Mouse (Mus musculus) MEL (cell line): ENCODE data around the gene Gja5. TPM values are rescaled to one million over a fixed set of nuclear protein-coding genes. Genes with fewer than 3 reads are reported as not detected.
"Not testable (repeated sequence)": the region's sequence is repeated elsewhere in the genome, so short reads cannot be mapped to it uniquely, and the experiment has no call there.

ENCODE experiments used
- DNase-seq: peaks from one replicate; pipeline ENCODE4 v3.0.0; 2011; ENCODE audit warnings: low read depth, low spot score
- H3K27ac ChIP-seq: 2 replicates; pipeline ENCODE4 v1.5.1; 2012; ENCODE audit warnings: low read depth, mild to moderate bottlenecking, control low read depth, low read length, moderate library complexity; ENCODE audit not compliant: control insufficient read depth
- H3K27me3 ChIP-seq, 2 experiments: fragments of 150-350 bp in 1 of 2; sonication (generic) in 1 of 2; 2 replicates each; pipeline ENCODE4 v1.6.1; 2012; ENCODE audit warnings: low read length in 2 of 2, mild to moderate bottlenecking in 2 of 2, improper control_type of control experiment in 1 of 2, moderate library complexity in 1 of 2; ENCODE audit not compliant: insufficient read depth in 2 of 2, control insufficient read depth in 1 of 2
- H3K36me3 ChIP-seq, 2 experiments: 2 replicates each; pipeline ENCODE4 v1.6.1; 2012 to 2014; ENCODE audit warnings: low read length in 2 of 2, improper control_type of control experiment in 1 of 2, inconsistent platforms in 1 of 2, mild to moderate bottlenecking in 1 of 2; ENCODE audit not compliant: insufficient read depth in 2 of 2, control insufficient read depth in 1 of 2
- H3K4me1 ChIP-seq, 2 experiments: fragments of 150-350 bp in 1 of 2; sonication (generic) in 1 of 2; 2 replicates each; pipeline ENCODE4 v1.6.1; 2012; ENCODE audit warnings: low read length in 2 of 2, improper control_type of control experiment in 1 of 2, mild to moderate bottlenecking in 1 of 2; ENCODE audit not compliant: insufficient read depth in 2 of 2, control insufficient read depth in 1 of 2
- H3K4me3 ChIP-seq, 2 experiments: fragments of 150-350 bp in 1 of 2; sonication (generic) in 1 of 2; 2 replicates each; pipeline ENCODE4 v1.5.1; 2012; ENCODE audit warnings: low read depth in 2 of 2, low read length in 2 of 2, mild to moderate bottlenecking in 2 of 2, moderate library complexity in 2 of 2, control low read depth in 1 of 2, improper control_type of control experiment in 1 of 2; ENCODE audit not compliant: control insufficient read depth in 1 of 2, insufficient read depth in 1 of 2
- H3K79me2 ChIP-seq: 2 replicates; pipeline ENCODE4 v1.6.1; 2012; ENCODE audit warnings: mild to moderate bottlenecking, low read length, moderate library complexity; ENCODE audit not compliant: control insufficient read depth, poor library complexity, insufficient read depth
- H3K9ac ChIP-seq: 2 replicates; pipeline ENCODE4 v1.6.1; 2012; ENCODE audit warnings: low read depth, mild to moderate bottlenecking, control low read depth, low read length, moderate library complexity; ENCODE audit not compliant: control insufficient read depth, poor library complexity, severe bottlenecking
- H3K9me3 ChIP-seq: fragments of 150-350 bp; sonication (generic); replicated peaks from 2 replicates; pipeline ENCODE4 v1.6.1; 2012; ENCODE audit warnings: mild to moderate bottlenecking, low read length, improper control_type of control experiment, moderate library complexity; ENCODE audit not compliant: insufficient read depth
- BHLHE40 ChIP-seq: IDR thresholded peaks from 2 replicates; pipeline ENCODE4 v1.6.1; 2012; ENCODE audit warnings: low read depth, mild to moderate bottlenecking, inconsistent platforms, low read length, improper control_type of control experiment, borderline replicate concordance
- ELF1 ChIP-seq: IDR thresholded peaks from 2 replicates; pipeline ENCODE4 v1.6.1; 2014; ENCODE audit warnings: low read depth, mild to moderate bottlenecking, inconsistent platforms, low read length, improper control_type of control experiment, moderate library complexity
- EP300 ChIP-seq, 2 experiments: IDR thresholded peaks; 2 replicates each; pipeline ENCODE4 v1.6.1; 2011; ENCODE audit warnings: improper control_type of control experiment in 2 of 2, low read length in 2 of 2, low read depth in 1 of 2, mild to moderate bottlenecking in 1 of 2
- ETS1 ChIP-seq: IDR thresholded peaks from 2 replicates; pipeline ENCODE4 v1.6.1; 2012; ENCODE audit warnings: low read depth, mild to moderate bottlenecking, inconsistent platforms, low read length, improper control_type of control experiment, moderate library complexity
- HCFC1 ChIP-seq: IDR thresholded peaks from 2 replicates; pipeline ENCODE4 v1.6.1; 2012; ENCODE audit warnings: low read depth, mild to moderate bottlenecking, inconsistent platforms, low read length, improper control_type of control experiment, moderate library complexity
- MAX ChIP-seq: IDR thresholded peaks from 2 replicates; pipeline ENCODE4 v1.6.1; 2011; ENCODE audit warnings: low read length, improper control_type of control experiment
- MEF2A ChIP-seq: IDR thresholded peaks from 2 replicates; pipeline ENCODE4 v1.6.1; 2014; ENCODE audit warnings: low read depth, mild to moderate bottlenecking, inconsistent platforms, low read length, improper control_type of control experiment; ENCODE audit not compliant: poor library complexity, insufficient replicate concordance, severe bottlenecking; ENCODE audit errors: extremely low read depth
- MYB ChIP-seq: IDR thresholded peaks from 2 replicates; pipeline ENCODE4 v1.6.1; 2011; ENCODE audit warnings: mild to moderate bottlenecking, low read depth, low read length, improper control_type of control experiment
- NELFE ChIP-seq: IDR thresholded peaks from 2 replicates; pipeline ENCODE4 v1.6.1; 2011; ENCODE audit warnings: low read depth, low read length, improper control_type of control experiment
- RAD21 ChIP-seq: IDR thresholded peaks from 2 replicates; pipeline ENCODE4 v1.6.1; 2011; ENCODE audit warnings: mild to moderate bottlenecking, low read depth, low read length, improper control_type of control experiment
- TBP ChIP-seq: IDR thresholded peaks from 2 replicates; pipeline ENCODE4 v1.8.0; 2011; ENCODE audit warnings: low read depth, low read length, improper control_type of control experiment
- TCF12 ChIP-seq: IDR thresholded peaks from 2 replicates; pipeline ENCODE4 v1.6.1; 2014; ENCODE audit warnings: low read depth, mild to moderate bottlenecking, inconsistent platforms, low read length, improper control_type of control experiment, moderate library complexity
- UBTF ChIP-seq: IDR thresholded peaks from 2 replicates; pipeline ENCODE4 v1.6.1; 2012; ENCODE audit warnings: low read depth, mild to moderate bottlenecking, inconsistent platforms, low read length, improper control_type of control experiment, moderate library complexity, borderline replicate concordance; ENCODE audit not compliant: insufficient read depth
- USF1 ChIP-seq: IDR thresholded peaks from 2 replicates; pipeline ENCODE4 v1.6.1; 2014; ENCODE audit warnings: low read depth, mild to moderate bottlenecking, inconsistent platforms, low read length, improper control_type of control experiment, moderate library complexity
- ZC3H11A ChIP-seq: IDR thresholded peaks from 2 replicates; pipeline ENCODE4 v1.6.1; 2012; ENCODE audit warnings: low read depth, mild to moderate bottlenecking, inconsistent platforms, low read length, improper control_type of control experiment
- ZKSCAN1 ChIP-seq: IDR thresholded peaks from 2 replicates; pipeline ENCODE4 v1.6.1; 2012; ENCODE audit warnings: low read depth, mild to moderate bottlenecking, inconsistent platforms, low read length, improper control_type of control experiment, moderate library complexity
- ZNF384 ChIP-seq: IDR thresholded peaks from 2 replicates; pipeline ENCODE4 v1.6.1; 2012; ENCODE audit warnings: low read depth, mild to moderate bottlenecking, inconsistent platforms, low read length, improper control_type of control experiment
- polyA plus RNA-seq, 2 experiments: library from polyadenylated mRNA; stranded (reverse) in 1 of 2; unstranded in 1 of 2; fragments of >175 nt in 1 of 2; fragments of >200 nt in 1 of 2; gene quantifications; 2 replicates each; pipeline versions ENCODE4 v1.2.1 to v1.2.4; 2012; ENCODE audit warnings: low replicate concordance in 2 of 2, low read depth in 1 of 2; ENCODE audit not compliant: insufficient read length in 2 of 2, insufficient read depth in 1 of 2, missing spikeins in 1 of 2
- total RNA-seq: library from RNA; depleted of rRNA; stranded (reverse); fragments of 300-350 nt; gene quantifications from 2 replicates; pipeline ENCODE4 v1.2.3, GENCODE M21; 2012

Gja5 gene
- total and polyA plus RNA-seq, 3 experiments = 0.03 to 0.08 TPM; not detected in 1

DNA sequence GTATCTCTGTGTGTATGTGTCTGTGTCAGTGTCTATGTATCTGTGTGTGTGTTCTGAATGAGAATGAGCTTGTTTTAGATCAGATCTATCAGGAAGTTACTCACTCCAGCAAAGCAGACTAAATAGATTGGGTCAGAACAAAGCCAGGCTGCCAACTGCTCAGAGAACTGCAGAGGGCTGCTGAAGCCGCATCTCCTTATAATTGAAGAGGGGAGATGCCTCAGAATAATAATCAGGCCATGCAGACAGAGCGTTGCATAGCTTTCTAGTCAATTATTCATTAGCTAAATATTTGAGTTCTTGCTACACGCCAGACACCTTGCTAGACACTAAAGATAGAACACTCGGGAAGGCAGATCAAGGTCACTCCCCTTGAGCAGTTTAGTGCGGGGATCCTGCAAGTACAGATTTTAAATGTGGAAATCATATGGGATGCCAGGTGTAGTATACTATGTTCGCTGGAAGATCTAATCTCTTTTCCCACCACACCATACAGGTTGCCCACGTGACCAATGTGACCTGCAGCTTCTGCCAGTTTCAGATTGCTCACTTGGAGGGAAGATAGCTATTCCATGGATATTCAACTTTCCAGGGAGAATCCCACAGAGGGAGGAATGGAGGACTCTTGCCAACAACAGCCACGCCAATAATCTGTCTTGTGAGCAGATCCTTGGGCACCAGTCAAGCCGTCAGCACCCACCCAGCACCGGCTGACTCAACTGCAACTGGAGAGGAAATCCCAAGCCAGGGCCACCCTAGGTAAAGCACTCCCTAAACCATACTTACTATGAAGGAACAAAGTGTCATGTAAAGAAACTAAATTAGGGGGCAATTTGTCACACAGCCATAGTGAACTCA lies 196.5 kb downstream of the Gja5 start:
- no peak for DNase-seq

GRCm38 (mm10) chr3:97103946-97104345 lies 199.5 kb downstream of the Gja5 start:
- H3K79me2 ChIP-seq, H3K9me3 ChIP-seq, H3K9ac ChIP-seq: not testable (repeated sequence)

More for the DNA sequence above, 196.5 kb downstream of the Gja5 start:
- Histone ChIP-seq H3K36me3 (no peaks in the 10 kb centered on the region), H3K4me1 (no peaks in the 10 kb centered on the region), H3K27me3 (peaks cover 6 to 9% of the 10 kb centered on the region in 2 experiments), H3K79me2 (no peaks in the 10 kb centered on the region), H3K4me3 (no peak overlapping the region), H3K9ac (no peak overlapping the region), H3K27ac (no peak overlapping the region), H3K9me3 (no peaks in the 10 kb centered on the region)
- TF ChIP-seq UBTF (no peak), ETS1 (no peak), ZKSCAN1 (no peak), EP300 (IDR thresholded peaks at IDR 0.05; ENCODE audit: low read depth in 1 of 2, low read length in 2 of 2) (no peak), NELFE (no peak), USF1 (peak; percentile 33; the same call in 1 of the 2 replicates), MEF2A (no peak)

GRCm38 (mm10) chr3:97104696-97105430 lies 200.4 kb downstream of the Gja5 start:
- Histone ChIP-seq H3K4me1 (no peaks in the 10 kb centered on the region), H3K79me2 (no peaks in the 10 kb centered on the region), H3K27me3 (peaks cover 2 to 4% of the 10 kb centered on the region in 2 experiments; a peak in 3 of 4 replicates), H3K9me3 (no peaks in the 10 kb centered on the region), H3K36me3 (no peaks in the 10 kb centered on the region), H3K9ac (no peak overlapping the region), H3K4me3 (no peak overlapping the region), H3K27ac (no peak overlapping the region)
- TF ChIP-seq ZC3H11A (no peak), MAX (no peak), TBP (no peak), HCFC1 (no peak), ZNF384 (no peak), TCF12 (no peak), ELF1 (no peak), BHLHE40 (no peak), RAD21 (no peak), UBTF (no peak), EP300 (IDR thresholded peaks at IDR 0.05; ENCODE audit: low read depth in 1 of 2, low read length in 2 of 2) (no peak), MYB (no peak)
- DNase-seq = no peak

More at GRCm38 (mm10) chr3:97103946-97104345, 199.5 kb downstream of the Gja5 start:
- not testable (repeated sequence) for H3K4me3 ChIP-seq, H3K36me3 ChIP-seq, H3K27me3 ChIP-seq, H3K27ac ChIP-seq, H3K4me1 ChIP-seq, DNase-seq
